Mouse (Mus musculus) liver, embryonic 14.5 days (tissue): ENCODE data around the gene Bbox1.

ENCODE experiments used
- CTCF ChIP-seq: IDR thresholded peaks from 2 replicates; pipeline ENCODE4 v1.5.1; 2016; ENCODE audit warnings: antibody characterized with exemption, low read depth, control low read depth
- EP300 ChIP-seq: IDR thresholded peaks from 2 replicates; pipeline ENCODE4 v1.6.1; 2016; ENCODE audit warnings: antibody characterized with exemption, low read depth

- TF ChIP-seq CTCF, result no peak
- TF ChIP-seq EP300, result no peak
Observed at GRCm38 (mm10) chr2:110285829-110286504, 28.4 kb downstream of the Bbox1 start.
